ENCODE assay signal across 8 mouse cellular contexts in genomic region chr12:112143116-112143832, GRCm38 (mm10). TPM values are rescaled to one million over a fixed set of nuclear protein-coding genes. Genes with fewer than 3 reads are reported as not detected.
A peak's percentile ranks its signal among the peaks of the same experiment; 100 is the strongest.
DNase-seq lines count a peak whose midpoint lies in the region; ATAC-seq and TF ChIP-seq lines count a peak whose summit lies in the region.

No protein-coding gene starts in this region.

- 4% methylated on average over 14 of the region's 14 CpGs for WGBS in cerebellum, adult 2 months
- WGBS in lung, embryonic 16.5 days = 6% methylated on average over 14 of the region's 14 CpGs
- WGBS in intestine, postnatal 0 days = 7% methylated on average over 14 of the region's 14 CpGs
- 4% methylated on average over 14 of the region's 14 CpGs for WGBS in neural tube, embryonic 14.5 days

- no peaks in the 10 kb centered on the region for H3K4me1 ChIP-seq in cerebellum, adult 2 months (ENCODE audit: control insufficient read depth, insufficient read depth, low read length)
- H3K4me1 ChIP-seq in lung, embryonic 16.5 days (replicated peaks; ENCODE audit: control insufficient read depth, insufficient read depth, low read length) = peaks cover 22% of the 10 kb centered on the region
- H3K4me1 ChIP-seq in intestine, postnatal 0 days (replicated peaks; ENCODE audit: control insufficient read depth, insufficient read depth, low read length) = peaks cover 8% of the 10 kb centered on the region
- H3K4me1 ChIP-seq in neural tube, embryonic 14.5 days (ENCODE audit: control insufficient read depth, insufficient read depth, low read length) = peaks cover 18% of the 10 kb centered on the region

- no peak for DNase-seq in cerebellum, adult 2 months
- no peak for DNase-seq in lung, postnatal 36 days
- DNase-seq in cerebellum, postnatal 36 days = no peak
- no peak for DNase-seq in urinary bladder, adult 2 months (ENCODE audit: low spot score)

- TF ChIP-seq CTCF in cerebellum, adult 2 months (IDR thresholded peaks at IDR 0.05; ENCODE audit: borderline replicate concordance, insufficient read depth, low read depth, low read length) = peak; percentile 28; the same call in 1 of the 2 replicates
- TF ChIP-seq CTCF in intestine, postnatal 0 days (IDR thresholded peaks at IDR 0.05; ENCODE audit: low read depth) = peak; percentile 58

- H3K9me3 ChIP-seq in lung, embryonic 16.5 days (ENCODE audit: control insufficient read depth, low read length) = no peaks in the 10 kb centered on the region
- H3K9me3 ChIP-seq in intestine, postnatal 0 days (ENCODE audit: control insufficient read depth) = no peaks in the 10 kb centered on the region
- H3K9me3 ChIP-seq in neural tube, embryonic 14.5 days (ENCODE audit: control insufficient read depth, low read length) = no peaks in the 10 kb centered on the region

- peaks cover 1% of the 10 kb centered on the region; the same call in 1 of the 2 replicates for H3K27me3 ChIP-seq in cerebellum, adult 2 months (ENCODE audit: control insufficient read depth, insufficient read depth, low read length)
- peaks cover 62% of the 10 kb centered on the region for H3K27me3 ChIP-seq in lung, embryonic 16.5 days (ENCODE audit: control insufficient read depth, insufficient read depth, low read depth, low read length)
- H3K27me3 ChIP-seq in intestine, postnatal 0 days (replicated peaks; ENCODE audit: control insufficient read depth, insufficient read depth, low read length) = peaks cover 64% of the 10 kb centered on the region
- peaks cover 31% of the 10 kb centered on the region for H3K27me3 ChIP-seq in neural tube, embryonic 14.5 days (ENCODE audit: control insufficient read depth, insufficient read depth, low read length)

- peak overlapping the region; percentile 70 for H3K4me2 ChIP-seq in lung, embryonic 16.5 days (ENCODE audit: low read depth, low read length)
- H3K4me2 ChIP-seq in intestine, postnatal 0 days (replicated peaks; ENCODE audit: low read depth) = peak overlapping the region; percentile 59
- peak overlapping the region; percentile 85 for H3K4me2 ChIP-seq in neural tube, embryonic 14.5 days (ENCODE audit: low read depth, low read length)

- no peak overlapping the region for H3K4me3 ChIP-seq in cerebellum, adult 2 months (replicated peaks; ENCODE audit: insufficient read depth, low read depth, low read length)
- peak overlapping the region; percentile 42; the same call in 1 of the 2 replicates for H3K4me3 ChIP-seq in lung, embryonic 16.5 days (ENCODE audit: low read length)
- peak overlapping the region; percentile 34 for H3K4me3 ChIP-seq in intestine, postnatal 0 days (ENCODE audit: low read depth, low read length)
- peak overlapping the region; percentile 47 for H3K4me3 ChIP-seq in neural tube, embryonic 14.5 days (ENCODE audit: low read depth, low read length)

- H3K9ac ChIP-seq in lung, embryonic 16.5 days (ENCODE audit: low read length) = no peak overlapping the region
- no peak overlapping the region for H3K9ac ChIP-seq in intestine, postnatal 0 days (ENCODE audit: low read depth, low read length)
- H3K9ac ChIP-seq in neural tube, embryonic 14.5 days (replicated peaks; ENCODE audit: low read depth, low read length) = peak overlapping the region; percentile 63

- ATAC-seq in cerebellum, adult (ENCODE audit: insufficient number of reproducible peaks, low FRiP score, low TSS enrichment) = no peak
- no peak for ATAC-seq in lung, embryonic 16.5 days (ENCODE audit: low read depth)
- no peak for ATAC-seq in intestine, postnatal 0 days
- no peak for ATAC-seq in neural tube, embryonic 14.5 days (ENCODE audit: low read depth)

- no peaks in the 10 kb centered on the region for H3K36me3 ChIP-seq in lung, embryonic 16.5 days (ENCODE audit: control insufficient read depth, insufficient read depth, low read length)
- H3K36me3 ChIP-seq in intestine, postnatal 0 days (ENCODE audit: control insufficient read depth, insufficient read depth) = no peaks in the 10 kb centered on the region
- no peaks in the 10 kb centered on the region for H3K36me3 ChIP-seq in neural tube, embryonic 14.5 days (ENCODE audit: control insufficient read depth, insufficient read depth, low read length)

- no peak overlapping the region for H3K27ac ChIP-seq in cerebellum, adult 2 months (ENCODE audit: insufficient read depth, low read length)
- no peak overlapping the region for H3K27ac ChIP-seq in lung, embryonic 16.5 days (ENCODE audit: low read length)
- H3K27ac ChIP-seq in intestine, postnatal 0 days (ENCODE audit: low read depth, low read length) = no peak overlapping the region
- no peak overlapping the region; the same call in 1 of the 2 replicates for H3K27ac ChIP-seq in neural tube, embryonic 14.5 days (ENCODE audit: low read depth, low read length)

- no peak for TF ChIP-seq POLR2A in cerebellum, adult 2 months (IDR thresholded peaks at IDR 0.05; ENCODE audit: borderline replicate concordance, insufficient read depth, low read length)

RNA-seq across cellular contexts. Expression of gene Kif26a, which starts 2.7 kb away (rescaled TPM):
- polyA plus RNA-seq in cerebellum, adult 2 months (2012; rRNA removed) = 2.4 TPM in 2 replicates
- polyA plus RNA-seq in lung, embryonic 16.5 days (2015; fragmentation: Nextera tagmentation; extraction: Ambion mirVana) = 3.0 and 3.1 TPM in 2 replicates
- polyA plus RNA-seq in intestine, postnatal 0 days (2015; fragmentation: Nextera tagmentation; extraction: Ambion mirVana) = 0.89 and 1.1 TPM in 2 replicates
- 3.5 and 4.4 TPM in 2 replicates for polyA plus RNA-seq in neural tube, embryonic 14.5 days (2014; fragmentation: Nextera tagmentation; extraction: Ambion mirVana)
- polyA plus RNA-seq in urinary bladder, adult 2 months (2012; rRNA removed) = 8.3 and 9.0 TPM in 2 replicates

RNA-seq across cellular contexts. Expression of gene Aspg, which starts 36.8 kb away (rescaled TPM):
- polyA plus RNA-seq in cerebellum, adult 2 months (2012; rRNA removed) = 2.5 and 3.2 TPM in 2 replicates
- 2.5 and 3.2 TPM in 2 replicates for polyA plus RNA-seq in lung, embryonic 16.5 days (2015; fragmentation: Nextera tagmentation; extraction: Ambion mirVana)
- polyA plus RNA-seq in intestine, postnatal 0 days (2015; fragmentation: Nextera tagmentation; extraction: Ambion mirVana) = 14.3 and 14.4 TPM in 2 replicates
- polyA plus RNA-seq in neural tube, embryonic 14.5 days (2014; fragmentation: Nextera tagmentation; extraction: Ambion mirVana) = 0.23 and 0.26 TPM in 2 replicates
- 0.74 and 1.2 TPM in 2 replicates for polyA plus RNA-seq in urinary bladder, adult 2 months (2012; rRNA removed)
